Mouse (Mus musculus) hindlimb bud, embryonic 11.5 days (tissue): ENCODE results near the gene Fbxl18.
A peak's percentile ranks its signal among the peaks of the same experiment; 100 is the strongest.

Source experiments
- DNase-seq: peaks from one replicate; pipeline ENCODE4 v3.0.0-alpha.2; 2012; ENCODE audit warnings: low read depth, low spot score; ENCODE audit errors: extremely low spot score

The Fbxl18 gene

DNA sequence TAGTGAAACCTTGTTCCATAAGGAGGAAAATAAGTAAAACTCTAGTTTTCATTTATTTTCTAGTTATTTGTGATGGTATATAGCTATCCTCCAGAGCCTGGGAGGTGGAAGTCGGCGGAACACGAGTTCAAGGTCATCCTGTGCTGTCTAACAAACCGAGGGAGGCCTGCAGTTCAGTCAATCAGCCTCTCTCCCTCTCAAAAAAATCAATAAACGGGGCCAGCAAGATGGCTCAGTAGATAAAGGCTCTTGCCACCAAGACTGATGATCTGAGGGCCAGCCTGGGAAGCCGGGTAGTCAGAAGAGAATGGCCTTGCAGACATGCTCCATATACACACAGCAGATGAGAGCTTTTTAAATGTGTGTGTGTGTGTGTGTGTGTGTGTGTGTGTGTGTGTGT is 71.1 kb downstream of the Fbxl18 start:
- DNase-seq: no peak

DNA sequence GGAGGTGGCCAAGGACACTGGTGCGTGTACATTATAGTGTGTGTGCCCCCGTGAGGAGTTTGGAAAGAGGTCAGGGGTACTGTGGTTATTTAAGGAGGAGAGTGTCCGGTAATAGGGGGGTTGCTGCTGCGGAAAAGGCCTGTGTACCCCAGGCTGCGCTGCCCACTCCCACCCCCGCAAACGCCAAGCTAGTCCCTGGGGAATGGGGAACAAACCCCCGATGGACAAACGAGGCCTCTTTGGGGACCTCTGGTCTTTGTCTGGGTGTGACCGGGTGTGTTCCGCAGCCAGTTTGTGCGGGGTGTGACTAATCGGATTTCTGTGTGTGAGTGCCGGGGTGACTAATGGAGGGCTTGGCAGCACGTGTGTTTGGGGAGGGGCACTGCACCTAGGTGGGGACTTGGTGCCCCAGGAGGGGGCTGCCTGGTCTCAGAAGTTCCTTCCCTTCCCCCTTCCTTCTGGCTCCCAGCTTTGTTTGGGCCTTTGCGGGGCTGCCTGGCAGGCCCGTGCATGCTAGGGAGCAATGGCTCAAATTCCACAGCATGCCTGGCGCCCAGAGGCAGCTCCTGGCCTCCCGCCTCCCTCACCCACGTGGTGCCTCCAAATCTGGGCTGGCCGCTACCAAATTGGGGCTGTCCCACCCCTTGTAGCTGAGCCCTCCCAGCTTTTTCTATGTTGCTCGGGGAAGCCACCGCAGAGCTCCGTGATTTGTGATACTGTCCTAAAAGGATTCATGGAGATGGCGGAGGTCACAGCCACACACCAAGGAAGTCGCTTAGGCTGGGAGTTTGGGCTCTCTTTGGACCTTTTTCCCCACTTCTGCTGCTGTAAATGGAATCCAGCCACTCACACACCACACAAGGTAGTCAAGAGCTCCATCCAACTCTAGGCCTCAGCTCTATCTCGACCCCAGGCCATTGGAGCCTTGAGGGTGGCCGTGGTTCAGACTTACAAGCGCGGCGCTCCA is 71.8 kb downstream of the Fbxl18 start:
- peak; percentile 73 for DNase-seq

DNA sequence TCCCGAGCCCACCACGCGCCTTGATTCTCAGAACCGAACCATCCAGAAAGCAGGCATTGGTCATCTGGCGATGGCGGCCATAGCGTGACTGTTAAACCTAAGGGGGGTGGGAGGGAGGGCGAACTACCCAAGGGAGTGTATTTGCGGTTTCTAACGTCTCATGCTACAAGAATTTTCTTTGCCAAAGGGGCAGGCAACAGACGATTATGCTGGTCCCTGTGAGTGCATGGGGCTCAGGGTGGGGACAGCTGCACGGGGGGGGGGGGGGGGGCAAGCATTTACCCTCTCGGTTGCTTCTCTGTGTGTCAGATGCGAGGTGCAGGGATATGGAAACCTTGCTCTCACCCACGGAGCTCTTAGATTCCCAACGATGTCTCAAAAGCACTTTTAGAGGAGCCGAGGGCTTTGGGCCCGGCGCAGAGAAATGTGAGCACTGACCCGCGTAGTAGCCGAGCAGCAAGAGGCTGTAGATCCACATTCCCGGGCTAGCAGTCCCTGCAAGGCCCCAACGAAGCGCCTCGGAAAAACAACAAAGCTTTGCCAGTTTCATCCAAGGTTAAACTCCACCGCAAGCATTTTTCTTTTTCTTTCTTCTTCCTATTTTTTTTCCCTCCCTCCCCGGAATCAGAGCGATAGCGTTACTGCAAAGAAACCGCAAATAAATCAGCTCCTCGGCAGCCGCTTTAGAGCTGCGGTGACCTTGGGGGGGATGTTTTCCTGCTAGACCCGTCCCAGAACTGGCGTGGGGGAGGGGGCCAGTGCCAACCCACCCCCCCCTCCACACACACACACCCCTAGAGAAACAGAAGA is 72.7 kb downstream of the Fbxl18 start:
- DNase-seq: no peak

DNA sequence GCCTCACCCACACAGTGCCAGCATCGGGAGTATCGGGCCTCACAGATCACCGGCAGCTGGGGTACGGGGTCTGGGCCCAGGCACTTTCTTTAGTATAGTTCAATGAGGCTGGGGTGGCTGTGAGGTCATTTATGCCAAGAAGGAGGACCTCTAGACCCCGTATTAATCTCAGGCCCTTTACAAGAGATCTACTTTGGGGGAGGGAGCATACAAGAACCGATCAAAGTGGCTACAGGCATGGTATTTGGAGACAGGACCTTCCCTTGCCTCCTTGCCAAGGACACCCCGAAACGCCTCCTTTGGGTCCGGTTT is 73.3 kb downstream of the Fbxl18 start:
- no peak for DNase-seq

DNA sequence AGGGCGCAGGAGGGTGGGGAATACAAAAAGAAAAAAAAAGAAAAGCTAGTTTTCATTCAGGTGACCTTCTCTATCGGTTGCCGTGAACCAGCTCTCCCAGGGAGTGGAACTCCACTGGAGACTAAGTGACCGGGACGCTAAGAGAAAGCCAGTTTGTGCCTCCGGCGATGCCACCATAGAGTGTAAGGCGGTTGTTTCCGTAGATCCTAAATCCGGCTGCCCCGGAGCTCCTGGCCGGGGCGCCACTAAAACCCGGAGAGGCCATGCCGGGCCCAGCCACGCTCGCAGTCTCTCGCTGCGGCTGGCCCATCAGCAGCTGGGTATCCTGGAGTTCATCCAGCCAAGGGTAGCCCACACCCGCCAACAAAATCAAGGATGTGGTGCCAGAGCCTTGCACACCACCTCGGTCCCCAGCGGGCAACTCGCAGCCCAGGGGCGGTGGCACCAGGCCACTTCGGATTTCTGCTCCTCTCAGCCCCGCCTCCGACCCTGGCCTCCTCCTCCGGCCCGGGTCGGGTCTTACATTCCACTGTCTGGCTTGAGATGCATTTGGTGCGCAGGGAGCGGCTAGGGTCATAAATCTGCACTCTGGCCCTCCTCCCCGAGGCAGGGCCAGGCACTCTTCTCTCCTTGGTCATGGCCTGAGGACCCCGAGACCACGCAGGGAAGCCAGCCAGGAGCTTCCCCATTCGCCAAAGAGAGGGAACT is 73.8 kb downstream of the Fbxl18 start:
- DNase-seq: peak; percentile 82

DNA sequence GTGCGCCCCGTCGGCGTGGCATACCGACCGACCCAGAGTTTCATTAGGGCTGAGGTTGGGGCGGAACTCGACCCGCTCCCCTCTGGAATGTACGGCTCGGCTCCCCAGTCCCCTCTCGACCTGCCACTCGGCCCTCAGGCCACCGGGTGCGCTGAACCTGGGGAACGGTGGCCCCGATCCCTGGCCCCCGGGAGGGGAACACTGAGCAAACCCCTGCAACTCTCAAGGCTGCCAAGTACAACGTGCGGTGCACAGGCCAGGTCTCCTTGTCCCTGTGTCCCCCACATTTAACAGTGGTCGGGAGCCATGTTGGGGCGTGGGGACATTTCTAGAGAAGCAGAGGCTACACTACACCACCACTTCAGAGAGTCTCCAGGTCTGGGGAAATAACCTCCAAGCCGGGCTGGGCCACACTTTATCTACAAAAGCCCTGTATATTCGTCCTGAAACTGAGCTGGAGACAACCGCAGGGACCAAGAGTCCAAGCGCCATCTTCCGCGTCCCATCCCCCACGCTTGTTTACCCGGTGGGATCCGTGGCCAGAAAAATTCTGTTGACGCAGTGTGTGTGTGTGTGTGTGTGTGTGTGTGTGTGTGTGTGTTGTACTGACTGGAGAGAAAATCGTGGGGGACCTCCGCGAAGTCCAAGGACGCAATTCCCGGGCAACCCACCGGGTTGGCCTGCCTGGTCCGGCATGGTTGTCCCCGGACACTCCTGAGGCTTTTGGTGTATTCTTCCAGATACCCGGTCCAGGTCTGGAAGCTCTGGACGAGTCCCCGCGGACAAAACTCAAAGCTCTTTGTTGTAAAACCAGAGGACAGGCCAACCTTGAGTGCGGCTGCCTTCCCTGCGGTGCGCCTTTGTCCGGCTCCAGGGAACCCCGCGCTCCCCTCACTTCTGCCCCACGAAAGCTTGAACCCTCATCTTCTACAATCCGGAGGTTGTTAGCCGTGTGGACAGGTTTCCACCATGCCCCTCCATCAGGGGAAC is 74.7 kb downstream of the Fbxl18 start:
- DNase-seq: no peak

DNA sequence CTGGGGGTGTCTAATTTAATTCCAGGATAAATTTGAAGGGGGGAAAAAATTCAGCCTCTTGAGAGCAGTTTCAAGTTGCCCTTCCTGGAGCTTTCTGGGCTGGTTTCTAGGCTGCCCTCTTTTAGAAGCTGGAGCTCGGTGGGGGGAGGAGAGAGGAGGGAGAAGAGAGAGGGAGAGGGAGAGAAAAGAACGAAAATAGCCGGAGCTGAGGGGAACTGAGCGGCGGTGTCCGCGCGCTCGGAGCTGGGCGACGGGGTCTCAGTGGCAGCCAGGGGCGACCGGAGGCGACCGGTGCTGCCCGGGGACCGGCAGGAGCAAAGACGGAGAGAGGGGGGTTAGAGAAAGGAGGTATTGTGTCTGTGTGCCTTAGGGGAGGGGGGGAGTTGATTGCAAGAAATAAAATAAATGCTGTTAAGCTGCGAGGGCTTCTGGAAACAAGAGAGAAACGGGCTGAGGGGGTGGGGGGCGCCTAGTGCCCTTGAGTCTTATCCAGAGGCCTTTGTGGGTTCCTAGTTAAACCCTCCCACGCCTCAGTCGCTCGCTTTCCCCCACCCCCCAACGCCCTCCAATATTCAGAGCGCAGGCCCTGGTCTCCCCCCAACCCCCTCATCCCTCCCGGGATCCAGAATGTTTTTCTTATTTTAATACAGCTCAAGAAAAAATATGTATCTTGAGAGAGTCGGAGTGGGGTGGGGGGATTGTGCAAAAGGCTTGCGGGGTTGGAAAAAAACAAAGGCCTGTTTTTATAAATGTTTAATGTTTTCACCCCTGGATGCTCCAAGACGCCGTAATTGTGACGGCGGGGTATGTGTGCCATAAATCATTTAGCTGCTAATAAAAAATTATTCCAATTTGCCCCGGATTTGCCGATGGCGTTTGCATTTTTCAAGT is 75.6 kb downstream of the Fbxl18 start:
- peak; percentile 73 for DNase-seq

DNA sequence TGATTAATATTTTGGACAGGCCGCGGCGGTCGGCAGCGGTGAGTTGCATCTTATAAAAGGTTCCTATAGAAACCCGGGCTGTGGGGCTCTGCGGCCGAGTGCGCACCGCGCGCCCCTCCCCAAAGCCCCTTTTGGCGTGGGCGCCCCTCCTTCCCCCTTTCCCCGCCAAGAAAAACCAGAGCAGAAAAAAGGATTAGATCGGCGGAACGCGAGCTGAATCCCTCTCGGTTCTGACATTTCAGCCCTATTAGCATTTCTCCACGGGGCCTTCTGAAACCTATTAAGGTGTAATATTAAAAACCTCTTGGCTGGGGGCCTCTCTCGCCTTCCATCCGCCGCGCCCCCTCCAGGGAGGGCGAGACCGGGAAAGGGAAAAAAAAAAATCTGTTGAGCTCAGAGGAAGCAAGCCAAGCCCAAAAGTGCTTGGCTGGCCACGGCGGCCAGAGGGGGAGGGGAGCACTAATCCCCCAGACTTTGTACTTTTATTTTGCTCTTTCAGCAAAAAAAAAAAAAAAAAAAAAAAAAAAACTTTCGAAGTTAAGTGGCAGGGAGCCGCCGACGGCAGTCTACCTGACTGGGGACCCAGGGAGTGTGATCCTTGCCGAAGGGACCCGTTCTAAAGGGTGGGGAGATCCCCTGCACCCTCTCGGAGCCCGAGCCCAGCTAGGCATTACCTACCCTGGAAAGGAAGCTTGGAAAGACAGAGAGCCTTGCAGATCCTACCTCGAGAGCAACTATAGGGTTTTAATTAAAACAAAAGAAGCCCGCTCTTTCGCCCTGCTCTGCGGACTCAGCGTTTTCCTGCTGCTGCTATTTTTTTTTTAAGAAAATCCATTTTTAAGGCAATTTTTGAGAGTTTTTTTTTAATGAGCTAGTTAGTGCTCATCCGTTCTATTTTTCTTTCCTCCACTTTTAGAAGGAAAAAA is 76.5 kb downstream of the Fbxl18 start:
- peak; percentile 60 for DNase-seq

DNA sequence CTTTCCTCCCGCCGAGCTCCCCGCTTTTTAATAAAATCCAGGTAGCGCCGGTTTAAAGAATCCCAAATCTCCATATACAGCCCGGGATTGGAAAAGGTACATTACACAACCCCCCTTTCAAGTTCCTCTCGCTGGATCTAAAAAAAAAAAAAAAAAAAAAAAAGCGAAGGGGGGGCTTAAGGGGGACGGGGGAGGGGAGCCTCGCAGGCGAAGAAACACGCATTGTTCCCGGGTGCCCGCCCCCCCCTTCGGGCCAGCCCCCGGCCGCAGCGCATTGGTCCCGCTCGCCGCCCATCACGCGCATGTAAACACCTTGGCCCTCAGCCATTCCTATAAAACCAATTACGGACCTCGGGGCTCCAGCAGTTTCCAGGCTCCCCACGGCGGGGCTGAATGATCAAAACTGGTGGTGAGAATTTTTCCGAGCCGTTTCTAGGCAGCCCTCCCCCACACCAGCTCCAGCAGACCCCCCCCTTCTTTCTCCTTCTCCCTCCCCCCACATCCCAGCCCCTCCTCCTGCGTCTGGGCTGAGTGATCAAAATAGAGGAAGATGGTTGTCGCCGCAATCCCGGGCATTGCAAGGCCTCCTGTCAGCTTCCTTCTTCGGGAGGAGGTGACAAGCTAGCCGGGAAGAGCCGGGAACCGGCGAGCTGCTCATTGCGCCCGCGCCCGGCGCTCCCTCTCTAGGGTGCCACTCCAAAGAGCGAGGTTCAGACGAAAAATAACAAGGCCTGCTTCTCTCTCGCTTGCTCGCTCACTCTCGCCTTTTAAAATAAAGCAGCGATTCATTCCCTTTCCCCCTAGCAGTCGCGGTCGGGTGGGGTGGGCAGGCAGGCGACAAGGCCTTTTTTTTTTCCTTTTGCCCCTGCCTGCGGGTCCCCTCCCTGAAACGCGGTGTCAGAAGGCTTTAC is 77.4 kb downstream of the Fbxl18 start, which contains the start of gene Tnrc18:
Tnrc18 (minus strand) TSS at position 139 of the 911 bp plus-strand sequence.
- DNase-seq: peak; percentile 96
